Mouse (Mus musculus) frontal cortex, adult (tissue): Measurements from ENCODE around the gene Lmo7.
A peak's percentile ranks its signal among the peaks of the same experiment; 100 is the strongest.

Source experiments
- ATAC-seq: cut with Nextera tagmentation; 2 replicates; pipeline ENCODE4 v1.9.2; 2017; ENCODE audit warnings: mild to moderate bottlenecking, moderate library complexity, mixed read lengths; ENCODE audit not compliant: low TSS enrichment

Lmo7 gene

GRCm38 (mm10) chr14:101878346-101879049, 148.7 kb downstream of the Lmo7 start:
- peak; percentile 94 for ATAC-seq

DNA sequence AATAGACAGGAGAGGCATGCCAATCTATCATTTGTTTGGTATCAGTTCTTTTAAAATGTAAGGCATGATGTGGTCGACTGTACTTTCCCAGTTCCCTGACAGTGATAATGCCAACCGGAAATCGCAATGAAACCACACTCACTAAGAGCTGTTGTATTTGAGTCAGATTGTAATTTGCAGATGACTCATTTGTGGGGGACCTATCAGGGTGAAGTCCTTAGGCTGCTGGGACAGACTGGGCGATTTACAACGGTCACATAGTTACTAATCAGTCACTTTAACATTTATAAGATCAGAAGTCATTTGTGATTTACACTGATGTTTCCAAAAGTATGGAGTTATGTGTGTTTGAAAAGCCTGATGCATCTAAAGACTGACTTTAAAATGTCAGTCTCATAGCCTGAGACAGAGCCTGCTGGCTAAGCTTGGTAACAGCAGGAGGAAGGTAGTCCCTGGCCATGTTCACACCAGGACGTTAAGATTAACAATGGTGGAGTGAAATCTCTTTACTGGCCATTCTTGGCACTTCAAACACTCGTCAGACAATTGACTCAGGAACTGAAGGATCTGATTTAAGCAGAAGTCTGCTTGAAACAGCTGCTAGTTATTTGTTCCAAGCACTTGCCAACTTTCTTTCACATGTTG, 149.4 kb downstream of the Lmo7 start:
- ATAC-seq, result no peak

DNA sequence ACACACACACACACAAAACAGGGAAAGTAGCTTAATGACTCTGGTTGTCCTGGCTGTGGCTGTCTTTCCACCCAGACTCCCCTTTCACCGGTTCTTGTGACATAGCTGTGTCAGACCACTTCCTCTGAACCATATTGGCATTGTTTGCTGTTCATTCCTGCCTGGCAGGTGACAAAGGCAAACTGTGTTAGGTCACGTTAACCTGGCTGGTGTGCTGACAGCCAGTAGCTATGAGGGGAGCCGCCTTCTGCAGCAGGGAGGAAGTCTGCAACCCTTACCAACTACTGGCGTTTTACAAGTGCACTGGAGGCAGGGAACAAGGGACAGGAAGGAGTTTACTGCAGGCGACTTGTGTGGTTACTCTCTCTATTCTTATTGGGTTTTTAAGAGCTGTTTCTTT, 153.2 kb downstream of the Lmo7 start:
- ATAC-seq, result no peak

- ATAC-seq, result no peak
Measured at GRCm38 (mm10) chr14:101883787-101884186, 154.0 kb downstream of the Lmo7 start.

GRCm38 (mm10) chr14:101886320-101886719, 156.6 kb downstream of the Lmo7 start:
- ATAC-seq, result no peak

DNA sequence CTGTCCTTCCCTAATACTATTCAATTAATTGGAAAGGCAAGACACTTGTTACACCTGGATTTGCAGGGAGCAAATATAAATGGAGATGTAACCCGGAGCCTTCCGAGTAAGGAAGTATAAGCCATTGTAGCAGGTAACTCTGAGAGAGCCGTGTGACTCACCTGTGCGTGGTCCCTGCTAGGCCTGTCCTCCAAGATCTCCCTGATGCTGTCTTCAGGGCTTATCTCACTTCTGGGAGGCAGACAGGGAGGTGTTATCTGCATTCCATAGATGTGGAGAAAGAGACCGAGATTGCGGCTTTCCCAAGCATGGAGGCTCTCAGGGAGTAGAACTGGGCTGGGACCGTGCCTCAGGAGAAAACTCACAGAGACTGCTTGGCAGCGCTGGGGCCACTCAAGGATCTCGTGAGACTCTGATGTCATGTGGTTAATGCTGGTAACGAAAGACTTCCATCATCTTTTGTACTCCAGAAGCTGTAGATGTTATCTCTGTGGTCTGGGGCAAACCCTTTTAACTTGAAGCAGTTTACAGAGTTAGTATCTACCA, 162.2 kb downstream of the Lmo7 start:
- 0 out of 2 replicates have a peak, but pooled peaks have one; percentile 2 for ATAC-seq

DNA sequence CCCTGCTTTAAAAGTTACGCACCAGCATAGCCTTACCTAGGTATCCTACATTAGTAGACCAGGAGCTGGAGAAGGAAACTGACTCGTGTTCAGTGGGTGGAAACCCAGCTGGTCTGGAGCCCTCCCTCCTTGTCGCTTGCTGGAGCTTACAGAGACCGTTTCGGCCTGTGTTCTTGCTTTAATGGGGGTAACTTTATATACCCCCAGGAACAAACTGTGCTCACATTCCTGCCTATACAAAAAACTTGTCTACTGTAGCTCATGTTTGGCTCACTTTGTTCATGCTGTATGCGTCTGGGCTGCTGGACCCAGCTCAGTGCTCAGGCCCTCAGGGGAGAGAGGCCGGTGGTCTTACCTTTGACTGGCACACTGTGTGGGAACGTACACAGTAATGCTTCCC, 162.7 kb downstream of the Lmo7 start:
- ATAC-seq, result peak; percentile 73

DNA sequence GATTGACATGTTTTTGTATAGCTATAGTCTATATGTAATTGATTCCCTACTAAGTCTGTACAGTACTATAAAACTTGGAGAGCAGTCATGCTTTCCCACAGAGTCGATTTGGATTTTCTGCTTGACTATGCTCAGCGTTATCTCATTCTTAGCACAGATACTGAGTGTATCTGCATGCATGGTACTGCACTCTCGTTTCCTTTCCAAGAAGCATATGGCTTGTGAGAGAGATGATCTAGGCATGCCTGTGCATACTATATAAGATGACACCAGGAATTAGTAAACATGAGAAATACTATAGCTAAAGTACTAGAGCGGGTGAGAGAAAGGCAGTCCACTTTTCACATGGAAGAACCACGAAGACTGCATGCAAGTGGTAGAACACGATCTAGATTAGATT, 163.5 kb downstream of the Lmo7 start:
- peak; percentile 52; the same call in 1 of the 2 replicates for ATAC-seq

- ATAC-seq, result no peak
Measured at GRCm38 (mm10) chr14:101898250-101898649, 168.5 kb downstream of the Lmo7 start.

DNA sequence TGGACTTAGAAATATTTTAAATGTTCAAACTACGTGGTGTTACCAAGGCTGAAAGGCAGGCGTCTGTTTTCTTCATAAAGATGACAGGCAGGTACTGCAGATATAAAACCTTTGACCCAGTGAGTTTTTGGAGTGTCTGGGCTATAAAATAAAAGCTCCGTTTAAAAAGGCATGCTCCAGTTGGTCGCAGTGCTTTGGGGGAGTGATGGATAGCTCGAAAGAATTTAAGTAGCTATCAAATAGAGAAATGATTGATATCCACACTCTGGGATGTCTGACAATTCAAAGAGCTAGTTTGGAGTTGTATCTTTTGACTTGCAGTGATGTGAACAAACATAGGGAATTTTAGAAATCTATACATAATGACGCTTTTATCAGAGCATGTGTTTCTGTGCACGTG, 171.7 kb downstream of the Lmo7 start:
- ATAC-seq, result no peak

DNA sequence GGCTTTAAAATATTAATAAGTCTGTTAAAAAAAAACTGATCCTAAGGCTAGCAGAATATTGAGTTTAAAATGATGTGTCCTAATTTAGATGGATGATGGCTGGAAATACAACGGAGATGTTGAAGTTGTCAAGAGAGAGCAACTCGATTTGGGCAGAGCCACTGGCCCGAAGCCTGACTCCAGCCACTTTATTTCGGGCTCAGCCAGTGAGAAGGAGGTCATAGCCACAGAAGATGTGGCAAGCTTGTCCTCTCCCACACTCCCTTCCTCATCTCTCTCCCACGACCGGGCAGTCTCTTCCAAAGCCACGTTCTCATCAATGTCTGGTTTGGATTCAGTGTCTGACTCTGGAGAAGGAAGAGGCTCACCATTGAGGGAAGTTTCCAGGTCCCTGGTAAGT, 172.2 kb downstream of the Lmo7 start:
- peak; percentile 58 for ATAC-seq

GRCm38 (mm10) chr14:101903722-101904121, 174.0 kb downstream of the Lmo7 start:
- ATAC-seq, result no peak

- no peak for ATAC-seq
Measured at GRCm38 (mm10) chr14:101911983-101912382, 182.2 kb downstream of the Lmo7 start.

DNA sequence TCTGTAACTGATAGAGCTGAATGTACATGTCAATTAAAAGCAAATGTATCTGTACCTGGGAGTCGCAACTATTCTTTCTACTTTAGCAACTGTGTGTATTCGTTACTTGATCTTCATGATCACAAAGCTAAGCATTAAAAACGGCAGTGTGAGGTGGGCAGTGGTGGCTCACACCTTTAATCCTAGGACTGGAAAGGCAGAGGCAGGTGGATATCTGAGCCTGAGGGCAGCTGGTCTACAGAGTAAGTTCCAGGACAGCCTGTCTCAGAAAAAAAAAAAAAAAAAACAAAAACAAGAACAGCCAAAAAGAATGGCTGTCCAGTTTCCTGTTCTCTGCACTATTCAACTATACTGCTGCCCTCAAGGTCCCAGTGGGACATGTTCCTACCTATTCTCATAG, 182.6 kb downstream of the Lmo7 start:
- ATAC-seq, result no peak

DNA sequence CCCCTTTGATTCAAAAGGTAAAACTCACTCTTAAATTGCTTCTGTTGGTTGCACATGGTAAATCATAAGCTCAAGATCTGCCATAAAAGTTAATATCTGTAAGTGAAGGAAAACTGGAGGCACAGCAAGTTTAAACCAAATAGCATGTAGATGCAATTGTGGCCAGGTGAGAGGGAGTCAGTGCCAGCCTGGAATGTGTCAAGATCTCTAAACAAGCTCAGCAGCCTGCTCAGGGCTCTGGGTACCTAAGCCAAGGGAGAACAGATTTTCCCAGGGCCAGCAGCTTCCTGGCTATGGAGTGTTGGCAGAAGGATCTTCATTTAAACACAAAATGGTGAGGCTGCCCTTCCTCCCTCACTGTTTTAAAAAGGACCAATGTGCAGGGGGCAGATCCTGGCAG, 184.6 kb downstream of the Lmo7 start:
- ATAC-seq, result no peak

GRCm38 (mm10) chr14:101915867-101916266, 186.1 kb downstream of the Lmo7 start:
- ATAC-seq, result no peak

DNA sequence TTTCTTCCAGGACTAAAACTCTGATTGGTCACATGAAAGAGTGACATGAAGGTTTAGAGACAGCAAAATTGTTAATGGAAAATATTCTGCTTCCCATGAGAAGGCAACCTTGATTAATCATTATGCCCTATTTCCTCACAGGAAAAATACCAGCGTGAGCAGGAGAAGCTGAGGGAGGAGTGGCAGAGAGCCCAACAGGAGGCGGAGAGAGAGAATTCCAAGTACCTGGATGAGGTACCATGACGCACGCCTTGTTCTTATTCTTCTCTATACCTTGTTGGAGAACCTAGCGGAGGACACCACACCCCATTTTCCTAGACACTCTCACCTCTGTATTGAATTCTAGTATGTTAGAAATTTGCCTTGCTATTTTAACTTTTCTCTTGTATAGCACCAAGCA, 188.7 kb downstream of the Lmo7 start:
- no peak for ATAC-seq

DNA sequence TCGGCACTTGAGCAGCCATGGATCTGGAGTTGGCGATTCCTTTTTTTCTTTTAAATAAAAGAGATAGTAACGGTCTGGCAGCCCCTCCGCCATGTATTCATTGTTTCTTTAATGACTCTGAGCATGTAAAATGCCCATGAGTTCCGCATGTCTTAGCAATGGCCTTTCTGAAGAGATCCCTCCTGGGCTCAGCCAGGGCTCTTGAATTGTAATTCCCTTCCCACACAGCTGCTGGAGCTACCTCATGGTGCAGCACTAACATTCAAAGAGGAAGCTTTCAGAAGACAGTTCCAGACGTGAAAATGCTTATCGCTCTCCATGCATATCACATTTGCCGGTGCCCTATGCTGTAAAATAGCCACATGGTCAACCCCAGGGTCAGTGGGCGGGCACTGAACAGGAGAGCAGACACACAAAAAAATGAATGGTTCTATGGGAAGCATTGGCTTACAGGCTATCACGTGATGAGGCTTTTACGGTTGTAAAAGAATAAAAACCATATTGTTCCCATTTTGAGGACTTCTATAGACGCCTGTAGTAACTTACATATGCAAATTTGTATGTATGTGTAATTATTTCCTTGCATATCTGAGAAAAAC, 198.0 kb downstream of the Lmo7 start:
- ATAC-seq, result peak; percentile 39; the same call in 1 of the 2 replicates

- peak; percentile 75 for ATAC-seq
Measured at GRCm38 (mm10) chr14:101930576-101931447, 201.1 kb downstream of the Lmo7 start.

GRCm38 (mm10) chr14:101931448-101931750, 201.6 kb downstream of the Lmo7 start:
- no peak for ATAC-seq

- ATAC-seq, result no peak
Measured at GRCm38 (mm10) chr14:101933551-101933950, 203.8 kb downstream of the Lmo7 start.

DNA sequence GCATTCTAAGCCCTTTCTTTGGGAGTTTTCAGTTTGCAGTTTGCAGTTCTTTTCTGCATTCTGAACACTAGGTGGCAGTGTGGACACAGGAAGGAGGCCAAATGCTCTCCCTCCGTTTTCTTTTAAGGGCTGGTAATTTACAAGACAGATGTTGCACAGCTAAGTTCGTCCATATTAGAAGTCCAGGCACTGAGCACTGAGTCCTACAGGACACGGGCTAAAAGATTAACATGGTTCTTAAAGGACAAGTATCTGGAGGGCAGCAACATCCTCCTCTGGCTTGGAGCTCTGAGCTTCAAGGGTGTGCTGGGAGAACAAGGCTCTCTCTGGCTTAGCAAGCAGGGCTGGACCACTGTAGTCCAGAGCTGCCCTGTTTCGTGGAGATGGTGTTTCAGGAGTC, 213.2 kb downstream of the Lmo7 start:
- ATAC-seq, result peak; percentile 75
